Mouse (Mus musculus) lung, postnatal 0 days (tissue): ENCODE results near the gene Slc25a13. TPM values are rescaled to one million over a fixed set of nuclear protein-coding genes. Genes with fewer than 3 reads are reported as not detected.

ENCODE experiments used
- ATAC-seq: fragments of 200-750 bp; cut with Nextera tagmentation; 2 replicates; pipeline ENCODE4 v1.8.0; 2017; ENCODE audit warnings: moderate library complexity
- DNase-seq: peaks from one replicate; pipeline ENCODE4 v3.0.0-alpha.2; 2016; ENCODE audit warnings: low spot score
- H3K27ac ChIP-seq: fragments of 300-500 bp; sonication (generic); 2 replicates; pipeline ENCODE4 v1.5.1; 2014; ENCODE audit warnings: antibody characterized with exemption, mild to moderate bottlenecking, low read length, mixed read lengths
- H3K27me3 ChIP-seq: fragments of 300-500 bp; sonication (generic); replicated peaks from 2 replicates; pipeline ENCODE4 v1.6.1; 2014; ENCODE audit warnings: low read length, mixed read lengths; ENCODE audit not compliant: insufficient read depth
- H3K36me3 ChIP-seq: fragments of 300-500 bp; sonication (generic); 2 replicates; pipeline ENCODE4 v1.6.1; 2014; ENCODE audit warnings: low read length, mixed read lengths; ENCODE audit not compliant: insufficient read depth
- H3K4me1 ChIP-seq: fragments of 300-500 bp; sonication (generic); 2 replicates; pipeline ENCODE4 v1.6.1; 2014; ENCODE audit warnings: antibody characterized with exemption, low read depth, low read length, mixed read lengths; ENCODE audit not compliant: insufficient read depth
- H3K4me2 ChIP-seq: fragments of 300-500 bp; sonication (generic); replicated peaks from 2 replicates; pipeline ENCODE4 v1.6.1; 2014; ENCODE audit warnings: low read depth, mild to moderate bottlenecking, low read length, moderate library complexity, mixed read lengths
- H3K4me3 ChIP-seq: fragments of 300-500 bp; sonication (generic); 2 replicates; pipeline ENCODE4 v1.5.1; 2014; ENCODE audit warnings: low read depth, low read length
- H3K9ac ChIP-seq: fragments of 300-500 bp; sonication (generic); replicated peaks from 2 replicates; pipeline ENCODE4 v1.6.1; 2014; ENCODE audit warnings: low read depth, mild to moderate bottlenecking
- H3K9me3 ChIP-seq: fragments of 300-500 bp; sonication (generic); 2 replicates; pipeline ENCODE4 v1.6.1; 2016; ENCODE audit warnings: low read length, mixed read lengths
- CTCF ChIP-seq: IDR thresholded peaks from 2 replicates; pipeline ENCODE4 v1.5.1; 2016; ENCODE audit warnings: antibody characterized with exemption, mild to moderate bottlenecking
- EP300 ChIP-seq: IDR thresholded peaks from 2 replicates; pipeline ENCODE4 v1.6.1; 2016; ENCODE audit warnings: antibody characterized with exemption, mild to moderate bottlenecking, control low read depth
- WGBS: fragments of 180-500 bp; shearing (Covaris S2); extraction: QIAGEN DNeasy Blood & Tissue Kit; methylation state at CpG from one replicate; pipeline ENCODE4 v1.1.7; 2014; 5-methylcytosine and 5-hydroxymethylcytosine counted together
- polyA plus RNA-seq: library from polyadenylated mRNA; unstranded; fragments of >200 nt; fragmentation: Nextera tagmentation; extraction: Ambion mirVana; gene quantifications from 2 replicates; pipeline ENCODE4 v1.2.1, GENCODE M21; 2015

Slc25a13 gene
- polyA plus RNA-seq, 1 experiment from 2014 or later: 7.1 TPM

DNA sequence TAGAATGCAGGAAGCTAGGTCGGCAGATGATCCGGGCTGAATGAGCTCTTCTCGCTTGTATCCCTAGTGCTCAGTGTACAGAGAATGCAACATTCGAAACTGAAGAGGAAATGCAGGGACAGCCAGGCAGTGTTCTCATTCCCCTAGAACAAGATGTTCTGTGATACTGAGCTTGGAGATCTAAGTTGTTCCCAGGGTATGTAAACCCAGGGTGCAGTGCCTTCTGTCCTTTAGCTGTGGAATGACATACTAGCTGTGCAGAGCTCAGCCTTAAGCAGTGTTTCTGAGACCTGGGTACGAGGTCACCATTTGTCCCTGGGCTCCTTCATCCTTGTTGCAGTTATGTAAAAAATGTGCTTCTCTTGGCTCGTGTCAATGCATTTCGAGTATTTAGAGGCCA, 25.1 kb upstream of the Slc25a13 start:
- 55% methylated on average over 7 of the region's 7 CpGs for WGBS
- H3K9ac ChIP-seq: no peak overlapping the region
- ATAC-seq: peak; percentile 41; the same call in 1 of the 2 replicates
- TF ChIP-seq CTCF: no peak
- peak; percentile 72 for TF ChIP-seq EP300
- H3K4me2 ChIP-seq: no peak overlapping the region
- peak; percentile 9 for DNase-seq
- H3K4me3 ChIP-seq: no peak overlapping the region
- no peak overlapping the region for H3K27ac ChIP-seq
- H3K4me1 ChIP-seq: no peaks in the 10 kb centered on the region
- no peaks in the 10 kb centered on the region for H3K27me3 ChIP-seq
- H3K36me3 ChIP-seq: no peaks in the 10 kb centered on the region
- H3K9me3 ChIP-seq: no peaks in the 10 kb centered on the region

DNA sequence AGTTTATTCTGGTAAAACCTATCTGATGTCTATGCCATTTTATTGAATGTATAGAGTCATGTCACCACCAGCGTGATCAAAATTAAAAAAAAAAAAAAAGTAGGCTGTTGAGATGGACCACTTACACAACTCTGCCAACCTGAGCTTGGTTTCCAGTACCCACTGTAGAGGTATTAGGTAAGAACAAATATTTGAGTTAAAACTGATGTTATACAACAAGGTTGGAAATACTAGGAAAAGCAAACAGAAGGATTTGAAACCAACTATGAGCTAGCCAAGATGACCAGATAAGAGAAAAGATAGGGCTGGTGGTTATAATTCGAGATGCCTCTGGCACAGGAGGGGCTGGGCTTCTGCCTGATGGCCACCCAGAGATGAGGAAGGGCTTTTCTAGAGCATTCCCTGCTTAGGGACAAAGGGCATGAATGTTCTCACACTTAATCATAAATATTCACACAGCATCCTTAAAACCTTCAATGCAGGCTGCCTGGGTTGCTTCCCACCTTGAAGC, 19.9 kb upstream of the Slc25a13 start:
- Histone ChIP-seq H3K27me3 (no peaks in the 10 kb centered on the region), H3K4me2 (no peak overlapping the region), H3K27ac (no peak overlapping the region), H3K9me3 (no peaks in the 10 kb centered on the region), H3K4me3 (no peak overlapping the region), H3K36me3 (no peaks in the 10 kb centered on the region), H3K9ac (no peak overlapping the region), H3K4me1 (no peaks in the 10 kb centered on the region)
- no peak for DNase-seq
- no peak for ATAC-seq
- 60% methylated on average over 2 of the region's 2 CpGs for WGBS
- no peak for TF ChIP-seq EP300
- no peak for TF ChIP-seq CTCF

DNA sequence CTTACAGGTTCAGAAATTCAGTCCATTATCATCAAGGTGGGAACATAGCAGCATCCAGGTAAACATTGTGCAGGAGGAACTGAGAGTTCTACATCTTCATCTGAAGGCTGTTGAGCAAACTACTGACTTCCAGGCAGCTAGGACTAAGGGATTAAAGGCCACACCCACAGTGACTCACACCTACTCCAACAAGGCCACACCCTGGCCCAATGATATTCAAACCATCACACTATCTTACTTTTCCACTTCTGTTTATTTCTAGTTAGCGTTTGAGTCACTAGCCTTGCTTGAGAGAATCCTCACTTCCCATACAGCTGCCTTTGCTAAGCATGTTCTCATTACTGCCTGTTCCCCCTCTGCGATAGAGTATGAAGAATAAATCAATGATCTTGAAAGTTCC, 13.3 kb upstream of the Slc25a13 start:
- no peak for TF ChIP-seq CTCF
- Histone ChIP-seq H3K4me2 (no peak overlapping the region), H3K36me3 (no peaks in the 10 kb centered on the region), H3K9ac (no peak overlapping the region), H3K9me3 (no peaks in the 10 kb centered on the region), H3K27ac (no peak overlapping the region), H3K4me3 (no peak overlapping the region), H3K27me3 (no peaks in the 10 kb centered on the region), H3K4me1 (no peaks in the 10 kb centered on the region)
- ATAC-seq (no peak), DNase-seq (no peak)
- 78% methylated on average over 2 of the region's 2 CpGs for WGBS

DNA sequence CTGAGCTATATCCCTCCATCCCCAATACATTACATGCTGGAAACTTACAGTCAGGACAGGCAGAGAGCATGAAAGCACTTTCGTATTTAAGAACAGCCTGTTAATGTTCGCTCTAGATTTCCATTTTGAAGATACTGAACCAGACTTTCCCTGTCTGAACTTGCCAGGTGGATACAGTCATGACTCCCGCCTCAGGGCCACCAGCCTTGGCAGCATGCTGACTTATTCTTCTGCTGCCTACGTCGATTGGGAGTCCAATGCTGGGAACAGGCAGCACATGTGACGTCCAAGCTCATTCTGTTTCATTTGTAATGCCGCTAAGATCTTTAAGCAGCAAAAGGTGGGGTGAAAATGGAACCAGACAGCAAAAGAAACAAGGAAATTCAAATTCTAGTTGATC, 5.7 kb upstream of the Slc25a13 start:
- no peak overlapping the region for H3K4me3 ChIP-seq
- no peaks in the 10 kb centered on the region for H3K36me3 ChIP-seq
- no peak for ATAC-seq
- H3K27me3 ChIP-seq: no peaks in the 10 kb centered on the region
- no peak overlapping the region for H3K27ac ChIP-seq
- WGBS: 76% methylated on average over 7 of the region's 7 CpGs
- no peak for TF ChIP-seq CTCF
- no peak for TF ChIP-seq EP300
- no peak overlapping the region for H3K4me2 ChIP-seq
- DNase-seq: no peak
- H3K9ac ChIP-seq: no peak overlapping the region
- H3K4me1 ChIP-seq: no peaks in the 10 kb centered on the region
- H3K9me3 ChIP-seq: no peaks in the 10 kb centered on the region

- no peak overlapping the region for H3K4me3 ChIP-seq
- ATAC-seq (no peak), DNase-seq (no peak)
- 72% methylated on average over 3 of the region's 3 CpGs for WGBS
- no peaks in the 10 kb centered on the region for H3K9me3 ChIP-seq
- H3K9ac ChIP-seq: no peak overlapping the region
- no peak for TF ChIP-seq CTCF
- no peak for TF ChIP-seq EP300
- H3K27ac ChIP-seq: no peak overlapping the region
- no peak overlapping the region for H3K4me2 ChIP-seq
- H3K36me3 ChIP-seq: no peaks in the 10 kb centered on the region
- H3K27me3 ChIP-seq: no peaks in the 10 kb centered on the region
- H3K4me1 ChIP-seq: no peaks in the 10 kb centered on the region; the same call in 1 of the 2 replicates
Observed at GRCm38 (mm10) chr6:6220574-6220973, 3.6 kb upstream of the Slc25a13 start.

DNA sequence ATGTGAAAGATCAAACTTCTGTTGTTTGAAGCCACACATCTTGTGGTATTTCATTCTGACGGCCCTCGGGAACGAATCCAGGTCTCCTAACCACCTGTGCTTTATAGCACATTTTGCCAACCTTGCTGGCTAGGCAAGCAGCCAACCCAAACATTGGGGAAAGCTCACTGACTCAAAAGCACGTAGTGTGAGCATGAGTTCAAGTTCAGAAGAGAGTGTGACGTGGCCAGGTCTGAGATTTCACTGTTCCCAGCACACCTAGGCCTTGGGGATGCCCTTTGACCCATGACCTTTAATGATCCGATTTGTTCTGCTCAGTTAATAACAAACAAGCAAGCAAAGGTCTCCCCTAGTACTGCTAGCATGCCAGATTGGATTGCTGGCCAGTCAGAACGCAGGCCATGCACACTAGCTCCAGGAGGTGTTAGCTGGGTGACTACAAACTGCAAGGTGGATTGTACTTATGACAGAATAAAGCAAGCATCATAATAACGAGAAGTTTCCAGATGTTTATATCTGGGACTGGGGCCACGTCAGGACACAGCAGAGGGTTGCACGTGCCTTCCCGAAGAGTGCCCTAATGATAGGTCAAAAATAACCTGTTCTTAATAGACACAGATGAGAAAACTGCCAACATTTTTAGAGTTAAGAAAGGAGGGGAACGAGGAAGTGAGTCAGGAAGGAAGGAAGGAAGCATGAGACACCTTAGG, 2.8 kb upstream of the Slc25a13 start:
- H3K27me3 ChIP-seq: no peaks in the 10 kb centered on the region
- no peaks in the 10 kb centered on the region for H3K9me3 ChIP-seq
- H3K4me3 ChIP-seq: no peak overlapping the region
- no peaks in the 10 kb centered on the region for H3K36me3 ChIP-seq
- 58% methylated on average over 12 of the region's 12 CpGs for WGBS
- H3K4me2 ChIP-seq: no peak overlapping the region
- no peak for ATAC-seq
- no peak overlapping the region for H3K9ac ChIP-seq
- TF ChIP-seq EP300 (no peak), CTCF (no peak)
- DNase-seq: no peak
- H3K27ac ChIP-seq: no peak overlapping the region
- H3K4me1 ChIP-seq: no peaks in the 10 kb centered on the region; the same call in 1 of the 2 replicates
